Mouse (Mus musculus) hindbrain, embryonic 11.5 days (tissue): ENCODE data around the gene Ndufb11. TPM values are rescaled to one million over a fixed set of nuclear protein-coding genes. Genes with fewer than 3 reads are reported as not detected.

ENCODE experiments used
- polyA plus RNA-seq: library from polyadenylated mRNA; unstranded; fragments of >200 nt; fragmentation: Nextera tagmentation; extraction: Ambion mirVana; gene quantifications from 2 replicates; pipeline ENCODE4 v1.2.1, GENCODE M21; 2014

Gene Ndufb11
- polyA plus RNA-seq, 1 experiment from 2014 or later, result 200 TPM

Other genes starting within 250 kb of the Ndufb11 start
- 7.2 and 9.1 TPM in 2 replicates for gene Jade3, start 191.9 kb downstream of the Ndufb11 start, polyA plus RNA-seq
- gene Rgn, start 67.8 kb downstream of the Ndufb11 start, polyA plus RNA-seq, result 0.20 TPM in 1 of 2 replicates, not detected in the other
- gene Rbm10, start 116 bp downstream of the Ndufb11 start, polyA plus RNA-seq, result 55.7 and 64.3 TPM in 2 replicates
- gene Uba1, start 40.7 kb upstream of the Ndufb11 start, polyA plus RNA-seq, result 248 and 285 TPM in 2 replicates
- gene Cdk16, start 70.3 kb upstream of the Ndufb11 start, polyA plus RNA-seq, result 94.6 and 100 TPM in 2 replicates
- 76.7 and 87.5 TPM in 2 replicates for gene Usp11, start 86.3 kb upstream of the Ndufb11 start, polyA plus RNA-seq
- 106 and 118 TPM in 2 replicates for gene Araf, start 180.2 kb upstream of the Ndufb11 start, polyA plus RNA-seq